Mouse (Mus musculus) T-helper 17 cell (primary cell): ENCODE measurements at regions not wholly inside any gene's neighbourhood (a gene's known extent, or its start where the extent isn't known, plus 50 kb on each side); places are given as distances from the start of the nearest gene placed in this dataset.

Source experiments
- in situ Hi-C, 2 experiments: fragments of 300-600 bp; cut with MboI, MseI; formaldehyde crosslinking; loops; 1 replicate in 1 of 2; 2 replicates in 1 of 2; pipeline ENCODE4 v1.15.1; 2025; ENCODE audit warnings: high pct_unique_total_duplicates in 2 of 2

DNA sequence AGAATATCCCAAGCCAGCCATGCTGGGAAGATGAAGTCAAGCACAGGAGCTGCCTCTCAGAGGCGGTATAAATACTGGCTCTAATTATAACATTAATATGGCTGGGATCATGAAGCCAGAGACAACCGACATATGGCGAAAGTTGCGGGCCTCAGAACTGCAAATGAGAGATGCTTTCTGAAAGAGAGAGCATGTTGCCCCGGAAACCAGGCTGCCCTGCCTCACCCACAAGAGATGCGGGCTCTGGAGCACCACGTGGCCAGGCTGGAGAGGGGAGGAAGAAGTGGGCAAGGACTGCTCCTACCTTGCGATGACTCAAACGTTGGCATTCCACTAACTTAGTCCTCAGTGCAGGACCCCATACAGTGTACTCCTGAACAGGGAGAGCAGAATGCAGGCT lies 490.5 kb downstream of the Rnf144a start:
- in situ Hi-C loops = no loop called here

GRCm38 (mm10) chr12:25923772-25924171 lies 491.3 kb downstream of the Rnf144a start:
- in situ Hi-C loops = no loop called here

- in situ Hi-C loops = no loop called here
Measured at GRCm38 (mm10) chr12:25905614-25906013, 509.4 kb downstream of the Rnf144a start.

- in situ Hi-C loops = no loop called here
Measured at GRCm38 (mm10) chr12:25896543-25896942, 518.5 kb downstream of the Rnf144a start.

- in situ Hi-C loops = no loop called here
Measured at GRCm38 (mm10) chr12:25895691-25896090, 519.4 kb downstream of the Rnf144a start.

GRCm38 (mm10) chr12:25891391-25892167 lies 523.5 kb downstream of the Rnf144a start:
- in situ Hi-C loops = no loop called here

- in situ Hi-C loops = no loop called here
Measured at GRCm38 (mm10) chr12:25890722-25891121, 524.3 kb downstream of the Rnf144a start.

DNA sequence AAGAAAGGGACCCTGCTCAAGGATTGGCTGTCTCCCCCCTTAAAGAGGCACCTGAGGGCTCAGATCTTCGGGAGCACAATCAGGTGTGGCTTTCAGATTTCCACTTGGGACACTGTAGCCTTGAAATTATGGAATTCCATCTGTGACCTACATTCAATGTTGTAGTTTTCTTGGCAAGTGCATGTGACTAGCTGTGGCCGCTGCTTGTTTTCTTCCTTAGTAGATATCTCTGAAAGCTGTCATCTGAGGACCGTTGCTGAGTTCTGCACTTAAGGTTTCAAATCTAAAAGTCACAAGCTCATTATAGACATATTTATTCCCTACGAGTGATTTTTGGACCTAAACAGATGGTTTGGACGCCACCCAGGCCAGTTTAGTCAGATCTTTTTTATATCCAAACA lies 531.3 kb downstream of the Rnf144a start:
- in situ Hi-C loops = no loop called here

- in situ Hi-C loops = no loop called here
Measured at GRCm38 (mm10) chr12:25871816-25872215, 543.2 kb downstream of the Rnf144a start.

DNA sequence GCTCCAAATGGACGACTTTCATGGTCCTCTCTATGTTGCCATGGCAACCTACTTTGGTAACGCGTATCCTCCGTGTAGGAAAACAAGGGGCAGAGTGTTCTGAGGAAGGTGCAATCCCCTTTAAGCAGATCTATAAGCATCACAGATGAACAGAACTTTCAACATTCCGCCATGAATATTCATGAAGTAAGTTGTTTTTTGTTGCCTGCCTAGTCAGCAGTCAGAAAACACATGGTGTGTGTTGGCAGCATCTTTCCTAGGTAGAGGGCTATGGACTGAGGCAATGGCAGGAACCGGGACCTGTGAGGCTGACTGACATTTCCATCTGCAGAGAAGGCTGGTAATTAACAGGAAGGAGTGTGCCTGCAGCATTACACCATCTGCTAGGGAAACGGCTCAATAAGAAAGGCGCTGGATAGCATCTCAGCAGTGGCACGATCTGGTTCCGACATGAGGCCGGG lies 544.0 kb downstream of the Rnf144a start:
- in situ Hi-C loops = no loop called here

DNA sequence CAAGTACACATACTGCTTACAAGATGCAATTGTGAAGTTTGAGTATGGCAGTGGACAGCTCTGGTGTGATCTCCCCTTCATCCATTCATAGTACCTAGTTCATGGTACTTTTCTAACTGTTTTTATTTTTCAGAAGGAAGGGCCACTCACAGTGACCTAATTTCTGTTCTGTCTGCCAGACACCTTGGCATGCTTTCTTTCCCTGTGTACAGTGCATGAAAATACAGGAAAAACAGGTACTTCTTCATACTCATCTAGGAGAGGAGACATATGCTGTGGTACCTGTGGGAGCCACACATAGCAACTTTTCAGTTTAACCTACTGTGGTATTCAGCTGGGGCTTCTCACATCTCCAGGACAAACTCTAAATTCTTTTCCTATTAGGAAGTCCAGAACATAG lies 545.2 kb downstream of the Rnf144a start:
- in situ Hi-C loops = loop anchor here in 1 of 2 experiments (5.0 to 10.0 kb wide), 2 partner anchors 202 to 785 kb away; no protein-coding TSS in a partner anchor

DNA sequence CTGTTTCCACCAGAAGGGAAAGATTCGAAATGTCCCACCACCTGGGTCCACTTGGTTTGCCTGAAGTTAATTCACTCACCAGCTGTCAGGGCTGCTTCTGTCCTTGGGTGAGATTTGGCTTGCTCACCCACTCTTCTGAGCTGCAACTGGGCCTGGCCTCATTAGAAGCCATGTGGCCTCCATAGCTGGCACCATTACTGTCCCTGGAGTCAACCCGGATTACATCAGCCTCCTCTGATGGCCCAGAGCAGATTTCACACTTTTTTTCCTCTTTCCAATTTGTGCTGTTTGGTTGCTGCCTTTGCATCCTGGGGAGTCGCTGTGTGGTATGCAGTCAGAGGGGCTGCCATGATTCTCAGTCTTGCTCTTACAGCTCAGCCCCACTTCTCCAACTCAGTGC lies 550.0 kb downstream of the Rnf144a start:
- in situ Hi-C loops = loop anchor here in 1 of 2 experiments (5.0 to 10.0 kb wide), 2 partner anchors 207 to 780 kb away; no protein-coding TSS in a partner anchor

DNA sequence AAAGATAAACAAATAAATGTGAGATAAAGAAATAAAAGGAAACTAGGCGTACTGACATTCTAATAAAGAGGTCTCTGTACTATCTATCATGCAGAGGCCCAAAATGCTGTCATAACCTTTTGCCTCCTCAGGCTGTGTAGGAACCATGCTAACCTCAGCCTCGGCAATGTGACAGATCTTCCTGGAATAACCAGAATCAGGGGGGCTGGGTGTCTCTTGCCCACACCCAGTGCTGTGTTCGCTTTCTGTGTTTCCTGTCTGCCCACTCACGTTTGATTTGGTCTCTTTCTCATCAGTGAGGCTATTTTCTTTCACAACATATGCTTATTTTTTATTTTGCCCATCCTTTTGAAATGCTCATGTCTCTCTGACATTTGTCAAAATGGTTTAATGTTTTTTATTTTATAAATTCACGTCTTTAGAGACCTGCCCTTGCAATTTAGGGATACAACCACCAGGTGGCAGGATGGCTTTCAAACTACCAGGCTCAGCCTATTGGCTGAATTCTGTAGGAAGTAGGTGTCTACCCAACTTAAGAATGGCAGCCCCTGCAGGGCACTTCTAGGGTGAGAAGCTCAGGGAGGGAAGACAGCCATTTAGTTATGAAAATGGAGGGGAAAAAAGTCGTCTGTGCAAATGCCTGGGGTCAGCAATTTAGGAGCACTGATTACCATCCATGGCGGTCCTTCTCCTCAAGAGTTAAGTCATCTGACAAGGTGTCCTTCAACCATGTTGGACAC lies 550.8 kb downstream of the Rnf144a start:
- in situ Hi-C loops = loop anchor here (5.0 to 10.0 kb wide), 3 partner anchors 208 to 779 kb away; no protein-coding TSS in a partner anchor

- in situ Hi-C loops = loop anchor here (5.0 to 10.0 kb wide), 3 partner anchors 211 to 776 kb away; no protein-coding TSS in a partner anchor
Measured at GRCm38 (mm10) chr12:25861100-25861499, 554.0 kb downstream of the Rnf144a start.

DNA sequence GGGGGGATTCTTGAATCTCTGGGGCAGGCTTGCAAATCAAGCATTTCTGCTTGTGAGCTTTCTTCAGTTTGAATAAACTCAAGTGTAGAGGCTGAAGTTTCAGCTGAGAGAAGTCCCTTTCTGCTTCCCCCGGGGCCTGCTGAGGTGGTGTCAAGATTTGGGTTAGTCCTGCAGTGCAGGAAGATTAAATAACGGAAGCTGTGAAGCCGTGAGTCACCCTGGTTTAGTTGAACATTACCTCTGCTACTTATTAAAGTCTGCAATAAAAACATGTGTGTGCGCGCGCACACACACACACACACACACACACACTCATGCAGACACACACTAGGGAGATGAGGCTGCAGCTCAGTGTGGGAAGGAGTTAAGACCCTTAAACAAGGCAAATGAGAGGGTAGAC lies 556.7 kb downstream of the Rnf144a start:
- in situ Hi-C loops = no loop called here

DNA sequence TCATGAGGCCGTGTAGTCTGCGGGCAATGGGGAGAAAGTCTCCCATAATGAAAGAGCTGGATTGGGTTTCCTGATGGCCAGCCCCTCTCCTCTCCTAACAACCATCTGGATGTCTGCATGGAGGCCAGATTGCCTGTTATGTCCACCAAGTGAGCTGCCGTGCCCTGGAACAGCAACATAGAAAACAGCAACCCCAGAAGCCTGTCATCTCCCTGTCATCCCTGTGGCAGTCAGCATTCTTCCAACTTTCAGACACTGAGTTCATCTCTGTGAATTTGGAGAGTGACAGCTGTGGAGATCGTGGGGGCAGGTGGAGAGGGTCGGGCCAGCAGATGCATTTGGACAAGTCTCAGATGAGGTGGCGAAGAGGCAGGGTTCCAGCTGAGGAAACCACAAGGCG lies 585.0 kb downstream of the Rnf144a start:
- in situ Hi-C loops = no loop called here

- in situ Hi-C loops = no loop called here
Measured at GRCm38 (mm10) chr12:25827961-25828360, 587.1 kb downstream of the Rnf144a start.

DNA sequence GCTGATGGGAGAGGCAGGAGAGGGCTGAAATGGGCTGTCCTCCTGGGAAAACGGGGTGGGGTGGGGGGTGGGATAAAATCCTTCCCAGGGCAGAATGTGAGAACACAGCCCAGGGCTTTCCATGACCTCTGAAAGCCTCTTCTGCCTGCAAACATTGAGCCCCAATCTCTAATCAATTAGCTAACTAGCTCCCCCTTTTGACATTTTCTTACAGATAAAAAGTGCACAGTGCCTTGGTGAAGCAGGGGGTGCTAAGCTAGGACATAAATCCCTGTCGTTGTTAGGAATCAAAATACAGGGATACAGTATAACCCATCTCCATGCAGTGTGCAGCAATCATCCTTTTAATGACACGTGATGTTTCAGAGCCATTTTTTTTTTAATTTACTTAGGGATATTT lies 588.1 kb downstream of the Rnf144a start:
- in situ Hi-C loops = no loop called here

- in situ Hi-C loops = no loop called here
Measured at GRCm38 (mm10) chr12:25826451-25826850, 588.6 kb downstream of the Rnf144a start.

DNA sequence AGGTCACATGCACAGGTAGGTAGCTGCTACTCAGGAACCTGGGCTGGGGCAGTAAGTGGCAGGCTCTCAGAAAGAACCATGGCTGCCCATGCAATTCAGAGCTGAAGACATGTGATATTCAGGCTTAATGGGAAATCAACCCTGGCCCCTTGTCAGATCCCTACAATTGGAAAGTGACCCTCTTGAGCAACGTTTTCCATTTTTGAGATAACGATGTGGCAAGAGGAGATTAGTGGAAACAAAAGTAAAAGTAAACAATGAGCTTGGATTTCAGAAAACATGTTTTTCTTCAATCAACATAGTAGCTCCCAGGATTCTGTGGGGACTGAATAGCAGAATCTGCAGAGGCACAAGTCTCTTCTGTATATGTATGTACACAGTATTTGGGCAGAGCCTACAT lies 598.8 kb downstream of the Rnf144a start:
- in situ Hi-C loops = no loop called here

DNA sequence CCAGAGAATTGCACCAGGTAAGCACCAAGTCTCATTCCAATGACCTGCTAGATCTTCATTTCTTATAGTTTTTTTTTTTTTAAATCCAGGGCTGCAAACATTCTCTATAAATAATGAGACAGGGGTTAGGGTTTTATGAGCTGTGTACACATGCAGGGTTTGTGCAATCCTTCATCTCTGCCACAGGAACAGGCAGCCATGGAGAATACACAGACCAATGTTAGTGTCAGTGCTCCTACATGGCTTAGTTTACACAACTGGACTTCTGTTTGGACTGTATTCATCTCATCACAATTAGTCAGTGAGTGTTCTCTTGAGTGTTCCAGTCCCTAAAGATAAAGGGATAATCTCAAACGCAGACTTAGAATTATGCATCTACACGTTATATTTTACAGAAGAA lies 620.0 kb downstream of the Rnf144a start:
- in situ Hi-C loops = no loop called here

DNA sequence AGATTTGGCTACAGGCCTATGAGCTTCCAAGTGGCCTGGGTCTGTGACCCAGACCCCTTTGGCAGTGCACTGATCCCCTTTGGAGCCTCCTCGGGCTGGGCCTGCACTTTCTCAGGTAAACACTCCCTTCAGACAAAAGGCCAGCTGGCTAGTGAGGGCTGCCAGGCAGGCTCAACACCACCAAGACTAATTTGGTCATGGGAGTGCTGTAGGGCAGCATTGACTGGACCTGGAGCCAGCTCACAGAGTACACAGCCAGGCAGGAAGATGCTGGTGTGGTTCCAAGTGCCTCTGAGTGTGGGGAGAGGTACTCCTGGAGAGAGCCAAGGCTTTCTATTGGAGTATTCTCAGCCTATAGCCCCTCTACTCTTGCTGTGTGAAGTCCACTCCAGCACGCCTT lies 620.5 kb downstream of the Rnf144a start:
- in situ Hi-C loops = no loop called here
